Mouse (Mus musculus): ENCODE data around the gene Plekhg4. TPM values are rescaled to one million over a fixed set of nuclear protein-coding genes. Genes with fewer than 3 reads are reported as not detected.

Gene Plekhg4
- 0.05 and 0.10 TPM in 2 replicates for polyA plus RNA-seq (2015; fragmentation: Nextera tagmentation; extraction: Ambion mirVana)

GRCm38 (mm10) chr8:105373032-105373431, at the start of gene Plekhg4:
Plekhg4 (plus strand) TSS chr8:105373274.
- Histone ChIP-seq H3K4me2 (replicated peaks; ENCODE audit: low read depth) (no peak within 1 kb of the TSS), H3K27ac (replicated peaks) (no peak within 1 kb of the TSS), H3K9me3 (ENCODE audit: control insufficient read depth, low read length) (no peaks in the 10 kb centered on the region), H3K9ac (ENCODE audit: low read length) (no peak within 1 kb of the TSS), H3K4me1 (replicated peaks; ENCODE audit: control insufficient read depth, insufficient read depth) (no peaks in the 10 kb centered on the region), H3K27me3 (ENCODE audit: control insufficient read depth, insufficient read depth, low read length) (no peaks in the 10 kb centered on the region), H3K36me3 (ENCODE audit: control insufficient read depth, insufficient read depth, low read length) (no peaks in the 10 kb centered on the region), H3K4me3 (ENCODE audit: low read depth, low read length) (no peak within 1 kb of the TSS)
- no peak for DNase-seq (ENCODE audit: low spot score)
- no peak for TF ChIP-seq EP300 (optimal IDR thresholded peaks at IDR 0.05)
- TF ChIP-seq CTCF (IDR thresholded peaks at IDR 0.05; ENCODE audit: low read depth), result no peak
- ATAC-seq (ENCODE audit: low FRiP score, low TSS enrichment), result no peak
- 53% methylated on average over 2 of the region's 2 CpGs for WGBS

GRCm38 (mm10) chr8:105325641-105326093, 47.4 kb upstream of the Plekhg4 start:
- TF ChIP-seq CTCF (IDR thresholded peaks at IDR 0.05; ENCODE audit: low read depth) (no peak), EP300 (optimal IDR thresholded peaks at IDR 0.05) (no peak)
- ATAC-seq (ENCODE audit: low FRiP score, low TSS enrichment) (peak; percentile 19), DNase-seq (ENCODE audit: low spot score) (no peak)
- Histone ChIP-seq H3K9ac (ENCODE audit: low read length) (peak overlapping the region; percentile 82), H3K27ac (replicated peaks) (peak overlapping the region; percentile 65; the same call in 1 of the 2 replicates), H3K9me3 (ENCODE audit: control insufficient read depth, low read length) (no peaks in the 10 kb centered on the region), H3K36me3 (ENCODE audit: control insufficient read depth, insufficient read depth, low read length) (peaks cover 25% of the 10 kb centered on the region), H3K4me3 (ENCODE audit: low read depth, low read length) (peak overlapping the region; percentile 87), H3K4me1 (replicated peaks; ENCODE audit: control insufficient read depth, insufficient read depth) (peaks cover 12% of the 10 kb centered on the region), H3K4me2 (replicated peaks; ENCODE audit: low read depth) (peak overlapping the region; percentile 90), H3K27me3 (ENCODE audit: control insufficient read depth, insufficient read depth, low read length) (no peaks in the 10 kb centered on the region)
- under 1% methylated on average over 12 of the region's 12 CpGs for WGBS

DNA sequence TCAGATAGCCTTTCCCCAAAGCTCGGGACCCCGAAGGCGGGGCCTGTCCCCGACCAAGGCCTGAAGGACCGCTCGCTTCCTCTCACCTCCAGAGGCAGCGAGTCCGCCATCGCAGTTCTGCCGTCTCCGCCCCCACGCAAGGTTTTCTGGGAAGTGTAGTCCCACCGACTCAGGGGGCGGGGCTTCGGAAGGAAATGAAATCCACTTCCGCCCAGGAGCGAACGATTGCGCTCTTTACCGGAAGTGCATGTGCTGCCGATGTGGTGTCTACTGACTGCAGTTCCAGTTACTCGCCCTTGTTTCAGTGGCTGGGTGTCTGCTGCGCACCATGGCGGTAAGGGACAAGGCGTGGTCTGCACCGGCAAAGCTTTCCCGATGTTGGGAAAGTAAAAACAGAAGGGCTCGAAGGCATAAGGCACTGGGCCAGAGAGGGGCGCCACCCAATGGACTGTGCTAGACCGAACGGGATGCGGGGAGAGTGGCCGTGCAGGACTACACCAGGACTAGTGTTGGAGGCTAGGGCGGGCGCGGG, 46.9 kb upstream of the Plekhg4 start, which contains the start of the genes Lrrc29 and Tmem208:
Lrrc29 (minus strand) TSS at position 138 of the 532 bp plus-strand sequence.
Tmem208 (plus strand) TSS at position 214 of the 532 bp plus-strand sequence.
- under 1% methylated on average over 36 of the region's 36 CpGs for WGBS
- no peaks in the 10 kb centered on the region for H3K9me3 ChIP-seq (ENCODE audit: control insufficient read depth, low read length)
- peak within 1 kb of the TSS; percentile 87 for H3K4me3 ChIP-seq (ENCODE audit: low read depth, low read length)
- peak within 1 kb of the TSS; percentile 90 for H3K4me2 ChIP-seq (replicated peaks; ENCODE audit: low read depth)
- peak within 1 kb of the TSS; percentile 82 for H3K27ac ChIP-seq (replicated peaks)
- peaks cover 25% of the 10 kb centered on the region for H3K36me3 ChIP-seq (ENCODE audit: control insufficient read depth, insufficient read depth, low read length)
- peak within 1 kb of the TSS; percentile 82 for H3K9ac ChIP-seq (ENCODE audit: low read length)
- ATAC-seq (ENCODE audit: low FRiP score, low TSS enrichment) (peak; percentile 92), DNase-seq (ENCODE audit: low spot score) (peak; percentile 97)
- TF ChIP-seq EP300 (optimal IDR thresholded peaks at IDR 0.05), result no peak
- TF ChIP-seq CTCF (IDR thresholded peaks at IDR 0.05; ENCODE audit: low read depth), result peak; percentile 74
- no peaks in the 10 kb centered on the region for H3K27me3 ChIP-seq (ENCODE audit: control insufficient read depth, insufficient read depth, low read length)
- H3K4me1 ChIP-seq (replicated peaks; ENCODE audit: control insufficient read depth, insufficient read depth), result peaks cover 12% of the 10 kb centered on the region

- H3K4me3 ChIP-seq (ENCODE audit: low read depth, low read length), result peak overlapping the region; percentile 87
- DNase-seq (ENCODE audit: low spot score) (peak; percentile 19), ATAC-seq (ENCODE audit: low FRiP score, low TSS enrichment) (no peak)
- WGBS, result 34% methylated on average over 6 of the region's 6 CpGs
- peaks cover 30% of the 10 kb centered on the region for H3K36me3 ChIP-seq (ENCODE audit: control insufficient read depth, insufficient read depth, low read length)
- H3K9me3 ChIP-seq (ENCODE audit: control insufficient read depth, low read length), result no peaks in the 10 kb centered on the region
- H3K4me2 ChIP-seq (replicated peaks; ENCODE audit: low read depth), result peak overlapping the region; percentile 90
- peak overlapping the region; percentile 82 for H3K27ac ChIP-seq (replicated peaks)
- no peaks in the 10 kb centered on the region for H3K27me3 ChIP-seq (ENCODE audit: control insufficient read depth, insufficient read depth, low read length)
- peak overlapping the region; percentile 68 for H3K9ac ChIP-seq (ENCODE audit: low read length)
- peaks cover 12% of the 10 kb centered on the region for H3K4me1 ChIP-seq (replicated peaks; ENCODE audit: control insufficient read depth, insufficient read depth)
- TF ChIP-seq EP300 (optimal IDR thresholded peaks at IDR 0.05), result no peak
- no peak for TF ChIP-seq CTCF (IDR thresholded peaks at IDR 0.05; ENCODE audit: low read depth)
Observed at GRCm38 (mm10) chr8:105326968-105327367, 46.1 kb upstream of the Plekhg4 start.

- H3K4me1 ChIP-seq (replicated peaks; ENCODE audit: control insufficient read depth, insufficient read depth), result peaks cover 11% of the 10 kb centered on the region
- no peak overlapping the region for H3K4me2 ChIP-seq (replicated peaks; ENCODE audit: low read depth)
- H3K9ac ChIP-seq (ENCODE audit: low read length), result no peak overlapping the region
- no peak for TF ChIP-seq CTCF (IDR thresholded peaks at IDR 0.05; ENCODE audit: low read depth)
- no peak for TF ChIP-seq EP300 (optimal IDR thresholded peaks at IDR 0.05)
- ATAC-seq (ENCODE audit: low FRiP score, low TSS enrichment) (no peak), DNase-seq (ENCODE audit: low spot score) (no peak)
- H3K9me3 ChIP-seq (ENCODE audit: control insufficient read depth, low read length), result no peaks in the 10 kb centered on the region
- H3K27me3 ChIP-seq (ENCODE audit: control insufficient read depth, insufficient read depth, low read length), result no peaks in the 10 kb centered on the region
- 93% methylated on average over 12 of the region's 12 CpGs for WGBS
- H3K4me3 ChIP-seq (ENCODE audit: low read depth, low read length), result no peak overlapping the region
- peaks cover 40% of the 10 kb centered on the region for H3K36me3 ChIP-seq (ENCODE audit: control insufficient read depth, insufficient read depth, low read length)
- H3K27ac ChIP-seq (replicated peaks), result no peak overlapping the region
Observed at GRCm38 (mm10) chr8:105330325-105330724, 42.7 kb upstream of the Plekhg4 start.

DNA sequence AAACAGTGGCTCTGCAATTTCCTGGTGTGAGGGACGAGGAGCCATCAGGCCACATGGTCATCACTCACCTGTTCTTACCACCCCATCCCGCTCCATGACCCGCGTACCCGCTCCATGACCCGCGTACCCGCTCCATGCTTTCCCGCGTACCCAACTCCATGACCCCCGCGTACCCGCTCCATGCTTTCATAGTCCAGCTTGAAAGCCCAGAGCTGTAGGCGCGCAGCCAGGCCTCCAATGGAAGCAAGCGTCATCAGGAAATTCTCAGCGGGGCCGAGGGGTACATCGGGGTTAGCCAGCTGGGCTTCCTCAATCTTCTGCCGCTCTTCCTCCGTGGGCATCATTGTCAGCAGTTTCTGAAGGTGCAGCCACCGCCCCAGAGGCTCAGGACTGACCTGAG, 41.6 kb upstream of the Plekhg4 start:
- WGBS, result 96% methylated on average over 22 of the region's 22 CpGs
- H3K4me3 ChIP-seq (ENCODE audit: low read depth, low read length), result no peak overlapping the region
- ATAC-seq (ENCODE audit: low FRiP score, low TSS enrichment), result no peak

More for the DNA sequence above, 41.6 kb upstream of the Plekhg4 start:
- Histone ChIP-seq H3K4me1 (replicated peaks; ENCODE audit: control insufficient read depth, insufficient read depth) (peaks cover 7% of the 10 kb centered on the region; the same call in 1 of the 2 replicates), H3K27me3 (ENCODE audit: control insufficient read depth, insufficient read depth, low read length) (no peaks in the 10 kb centered on the region), H3K27ac (replicated peaks) (no peak overlapping the region), H3K4me2 (replicated peaks; ENCODE audit: low read depth) (no peak overlapping the region), H3K9me3 (ENCODE audit: control insufficient read depth, low read length) (no peaks in the 10 kb centered on the region), H3K36me3 (ENCODE audit: control insufficient read depth, insufficient read depth, low read length) (peaks cover 49% of the 10 kb centered on the region), H3K9ac (ENCODE audit: low read length) (no peak overlapping the region)
- no peak for DNase-seq (ENCODE audit: low spot score)
- TF ChIP-seq CTCF (IDR thresholded peaks at IDR 0.05; ENCODE audit: low read depth) (no peak), EP300 (optimal IDR thresholded peaks at IDR 0.05) (no peak)

Data from stomach, postnatal 0 days (tissue).